Mouse (Mus musculus) kidney, adult 2 months (tissue): ENCODE results near the gene Dthd1.

Source experiments
- CTCF ChIP-seq: fragments of 200-500 bp; conservative IDR thresholded peaks from 2 replicates; pipeline ENCODE4 v1.5.1; 2011; ENCODE audit warnings: low read depth, mild to moderate bottlenecking, control low read depth, low read length, moderate library complexity, mixed read lengths; ENCODE audit not compliant: insufficient read depth, insufficient read length
- POLR2A ChIP-seq: fragments of 200-500 bp; IDR thresholded peaks from one replicate; pipeline ENCODE4 v1.6.1; 2011; ENCODE audit warnings: low read depth, low read length, control low read depth

GRCm38 (mm10) chr5:62765784-62766701 lies 47.6 kb upstream of the Dthd1 start, which contains the start of gene Arap2:
- TF ChIP-seq POLR2A: no peak
- TF ChIP-seq CTCF: no peak
